Mouse (Mus musculus) stomach, postnatal 0 days (tissue): ENCODE results near the gene Emilin3. TPM values are rescaled to one million over a fixed set of nuclear protein-coding genes. Genes with fewer than 3 reads are reported as not detected.

ENCODE experiments used
- ATAC-seq: fragments of 200-750 bp; cut with Nextera tagmentation; 2 replicates; pipeline ENCODE4 v1.8.0; 2017; ENCODE audit not compliant: low FRiP score, low TSS enrichment
- DNase-seq: peaks from one replicate; pipeline ENCODE4 v3.0.0-alpha.2; 2016; ENCODE audit warnings: low spot score
- H3K27ac ChIP-seq: fragments of 300-500 bp; sonication (generic); replicated peaks from 2 replicates; pipeline ENCODE4 v1.5.1; 2014; ENCODE audit warnings: mild to moderate bottlenecking, control low read depth
- H3K27me3 ChIP-seq: fragments of 300-500 bp; sonication (generic); 2 replicates; pipeline ENCODE4 v1.6.1; 2014; ENCODE audit warnings: low read length; ENCODE audit not compliant: control insufficient read depth, insufficient read depth
- H3K36me3 ChIP-seq: fragments of 300-500 bp; sonication (generic); 2 replicates; pipeline ENCODE4 v1.6.1; 2014; ENCODE audit warnings: low read length, mixed read lengths; ENCODE audit not compliant: control insufficient read depth, insufficient read depth
- H3K4me1 ChIP-seq: fragments of 300-500 bp; sonication (generic); replicated peaks from 2 replicates; pipeline ENCODE4 v1.6.1; 2014; ENCODE audit warnings: antibody characterized with exemption; ENCODE audit not compliant: control insufficient read depth, insufficient read depth
- H3K4me2 ChIP-seq: fragments of 300-500 bp; sonication (generic); replicated peaks from 2 replicates; pipeline ENCODE4 v1.6.1; 2014; ENCODE audit warnings: low read depth, mild to moderate bottlenecking, control low read depth, moderate library complexity
- H3K4me3 ChIP-seq: fragments of 300-500 bp; sonication (generic); 2 replicates; pipeline ENCODE4 v1.5.1; 2014; ENCODE audit warnings: low read depth, low read length, control low read depth
- H3K9ac ChIP-seq: fragments of 300-500 bp; sonication (generic); 2 replicates; pipeline ENCODE4 v1.6.1; 2014; ENCODE audit warnings: mild to moderate bottlenecking, low read length, control low read depth, mixed read lengths
- H3K9me3 ChIP-seq: fragments of 300-500 bp; sonication (generic); 2 replicates; pipeline ENCODE4 v1.6.1; 2016; ENCODE audit warnings: low read length; ENCODE audit not compliant: control insufficient read depth
- CTCF ChIP-seq: IDR thresholded peaks from 2 replicates; pipeline ENCODE4 v1.5.1; 2016; ENCODE audit warnings: antibody characterized with exemption, low read depth, mild to moderate bottlenecking, moderate library complexity
- EP300 ChIP-seq: optimal IDR thresholded peaks from 2 replicates; pipeline ENCODE3; 2016; ENCODE audit warnings: antibody characterized with exemption
- WGBS: fragments of 180-500 bp; shearing (Covaris S2); extraction: QIAGEN DNeasy Blood & Tissue Kit; methylation state at CpG from one replicate; pipeline ENCODE4 v1.1.7; 2014; 5-methylcytosine and 5-hydroxymethylcytosine counted together
- polyA plus RNA-seq: library from polyadenylated mRNA; unstranded; fragments of >200 nt; fragmentation: Nextera tagmentation; extraction: Ambion mirVana; gene quantifications from 2 replicates; pipeline ENCODE4 v1.2.1, GENCODE M21; 2015

The Emilin3 gene
- polyA plus RNA-seq, 1 experiment from 2014 or later = 7.2 TPM

GRCm38 (mm10) chr2:160914656-160915055, 2.5 kb upstream of the Emilin3 start:
- no peak overlapping the region for H3K4me3 ChIP-seq
- TF ChIP-seq CTCF (no peak), EP300 (no peak)
- peak overlapping the region; percentile 30; the same call in 1 of the 2 replicates for H3K27ac ChIP-seq
- peaks cover 3% of the 10 kb centered on the region; the same call in 1 of the 2 replicates for H3K27me3 ChIP-seq
- no peaks in the 10 kb centered on the region for H3K36me3 ChIP-seq
- ATAC-seq (no peak), DNase-seq (no peak)
- H3K9me3 ChIP-seq = no peaks in the 10 kb centered on the region
- WGBS = 57% methylated on average over 9 of the region's 9 CpGs
- H3K4me2 ChIP-seq = no peak overlapping the region
- no peak overlapping the region for H3K9ac ChIP-seq
- 0 out of 2 replicates have a peak, but pooled peaks cover 2% of the 10 kb centered on the region for H3K4me1 ChIP-seq

GRCm38 (mm10) chr2:160911558-160912201, 448 bp downstream of the Emilin3 start:
- peak overlapping the region; percentile 74 for H3K4me2 ChIP-seq
- ATAC-seq (peak; percentile 27; the same call in 1 of the 2 replicates), DNase-seq (peak; percentile 27)
- H3K9me3 ChIP-seq = no peaks in the 10 kb centered on the region
- 2% methylated on average over 44 of the region's 64 CpGs for WGBS
- H3K4me3 ChIP-seq = peak overlapping the region; percentile 52
- H3K27me3 ChIP-seq = peaks cover 3% of the 10 kb centered on the region; the same call in 1 of the 2 replicates
- peak overlapping the region; percentile 56 for H3K9ac ChIP-seq
- H3K27ac ChIP-seq = peak overlapping the region; percentile 31
- H3K36me3 ChIP-seq = peaks cover 3% of the 10 kb centered on the region; the same call in 1 of the 2 replicates
- H3K4me1 ChIP-seq = 0 out of 2 replicates have a peak, but pooled peaks cover 2% of the 10 kb centered on the region
- TF ChIP-seq EP300 = no peak
- peak; percentile 1; the same call in 1 of the 2 replicates for TF ChIP-seq CTCF

GRCm38 (mm10) chr2:160910633-160911032, 1.5 kb downstream of the Emilin3 start:
- Histone ChIP-seq H3K9me3 (no peaks in the 10 kb centered on the region), H3K9ac (no peak overlapping the region), H3K4me1 (0 out of 2 replicates have a peak, but pooled peaks cover 2% of the 10 kb centered on the region), H3K4me2 (no peak overlapping the region), H3K27ac (no peak overlapping the region), H3K36me3 (peaks cover 3% of the 10 kb centered on the region; the same call in 1 of the 2 replicates), H3K27me3 (peaks cover 3% of the 10 kb centered on the region; the same call in 1 of the 2 replicates), H3K4me3 (no peak overlapping the region)
- no peak for TF ChIP-seq EP300
- TF ChIP-seq CTCF = no peak
- no peak for ATAC-seq
- DNase-seq = no peak
- WGBS = 67% methylated on average over 5 of the region's 5 CpGs

DNA sequence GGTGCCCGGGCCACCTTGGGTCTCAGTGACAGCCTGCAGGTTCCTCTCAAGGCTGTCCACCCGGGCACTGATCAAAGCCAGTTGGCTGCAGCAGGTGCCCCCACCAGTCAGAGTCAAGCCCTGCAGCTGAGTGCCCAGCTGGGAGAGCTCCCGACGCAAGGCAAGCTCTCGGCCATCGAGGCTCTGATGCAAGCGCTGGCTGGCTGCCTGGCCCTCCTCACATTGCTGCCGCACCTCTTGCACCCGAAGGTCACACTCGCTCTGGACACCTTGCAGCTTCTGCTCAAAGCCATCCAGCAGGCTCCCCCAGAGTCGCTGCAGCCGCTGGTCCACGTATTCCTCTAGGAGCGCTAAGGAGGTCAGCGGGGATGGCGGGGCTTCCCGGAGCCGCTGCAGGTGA, 3.5 kb downstream of the Emilin3 start:
- DNase-seq (no peak), ATAC-seq (no peak)
- no peak overlapping the region for H3K27ac ChIP-seq
- WGBS = 64% methylated on average over 18 of the region's 18 CpGs
- peaks cover 3% of the 10 kb centered on the region; the same call in 1 of the 2 replicates for H3K36me3 ChIP-seq
- H3K9me3 ChIP-seq = no peaks in the 10 kb centered on the region
- no peak overlapping the region for H3K4me2 ChIP-seq
- TF ChIP-seq CTCF (no peak), EP300 (no peak)
- no peak overlapping the region for H3K4me3 ChIP-seq
- 0 out of 2 replicates have a peak, but pooled peaks cover 2% of the 10 kb centered on the region for H3K4me1 ChIP-seq
- H3K27me3 ChIP-seq = peaks cover 3% of the 10 kb centered on the region; the same call in 1 of the 2 replicates
- no peak overlapping the region for H3K9ac ChIP-seq

DNA sequence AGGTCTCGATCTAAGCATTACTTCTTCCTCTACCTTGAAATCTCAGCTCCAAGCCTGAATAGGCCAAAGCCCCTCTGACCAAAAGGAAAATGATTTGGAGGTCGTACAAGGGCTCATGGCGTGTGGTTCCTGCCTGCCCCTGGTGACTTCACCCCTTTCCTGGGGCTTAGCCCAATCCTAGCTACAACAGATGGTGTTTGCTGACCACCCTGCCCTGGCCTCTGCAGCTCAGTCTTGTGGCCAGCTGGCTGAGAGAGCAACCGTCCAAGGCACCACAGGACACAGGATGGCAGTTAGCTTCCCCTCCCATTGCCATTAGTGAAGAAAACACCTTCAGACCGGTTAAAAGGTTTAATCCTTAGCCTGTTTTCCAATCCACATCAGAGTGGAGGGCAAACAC, 6.0 kb downstream of the Emilin3 start:
- ATAC-seq = no peak
- TF ChIP-seq EP300 (no peak), CTCF (no peak)

GRCm38 (mm10) chr2:160905301-160905700, 6.8 kb downstream of the Emilin3 start:
- H3K4me3 ChIP-seq = no peak overlapping the region
- no peak overlapping the region for H3K4me2 ChIP-seq
- no peaks in the 10 kb centered on the region for H3K27me3 ChIP-seq
- TF ChIP-seq CTCF = no peak
- TF ChIP-seq EP300 = no peak
- DNase-seq (no peak), ATAC-seq (no peak)
- no peaks in the 10 kb centered on the region for H3K9me3 ChIP-seq
- H3K9ac ChIP-seq = no peak overlapping the region
- 97% methylated on average over 12 of the region's 12 CpGs for WGBS
- peaks cover 3% of the 10 kb centered on the region; the same call in 1 of the 2 replicates for H3K36me3 ChIP-seq
- H3K27ac ChIP-seq = no peak overlapping the region
- no peaks in the 10 kb centered on the region for H3K4me1 ChIP-seq

More for the DNA sequence above, 6.0 kb downstream of the Emilin3 start:
- DNase-seq = no peak
- peaks cover 3% of the 10 kb centered on the region; the same call in 1 of the 2 replicates for H3K36me3 ChIP-seq
- no peaks in the 10 kb centered on the region for H3K9me3 ChIP-seq
- no peak overlapping the region for H3K9ac ChIP-seq
- no peak overlapping the region for H3K27ac ChIP-seq
- H3K4me2 ChIP-seq = no peak overlapping the region
- H3K27me3 ChIP-seq = no peaks in the 10 kb centered on the region
- H3K4me3 ChIP-seq = no peak overlapping the region
- 73% methylated on average over 5 of the region's 5 CpGs for WGBS
- H3K4me1 ChIP-seq = no peaks in the 10 kb centered on the region
